Mouse (Mus musculus) lung, postnatal 25 days (tissue): ENCODE results near the gene Gm20425.
"Not testable (repeated sequence)": the region's sequence is repeated elsewhere in the genome, so short reads cannot be mapped to it uniquely, and the experiment has no call there.

Source experiments
- DNase-seq: peaks from one replicate; pipeline ENCODE4 v3.0.0; 2022; ENCODE audit warnings: low spot score

Gene Gm20425

GRCm38 (mm10) chr9:103224721-103225120, 5.4 kb downstream of the Gm20425 start:
- no peak for DNase-seq

GRCm38 (mm10) chr9:103214281-103214680, 15.8 kb downstream of the Gm20425 start:
- no peak for DNase-seq

GRCm38 (mm10) chr9:103213631-103214030, 16.5 kb downstream of the Gm20425 start:
- DNase-seq: no peak

- DNase-seq: no peak
These were observed 17.3 kb downstream of the Gm20425 start for GRCm38 (mm10) chr9:103212654-103213420.

GRCm38 (mm10) chr9:103208802-103209423, 21.2 kb downstream of the Gm20425 start:
- DNase-seq: no peak

GRCm38 (mm10) chr9:103207846-103208245, 22.3 kb downstream of the Gm20425 start:
- peak; percentile 81 for DNase-seq

GRCm38 (mm10) chr9:103205786-103206185, 24.3 kb downstream of the Gm20425 start:
- no peak for DNase-seq

GRCm38 (mm10) chr9:103201561-103202260, 28.4 kb downstream of the Gm20425 start, which contains the start of gene Srprb:
Gene Srprb (minus strand): TSS chr9:103202137.
- peak; percentile 95 for DNase-seq

- DNase-seq: no peak
These were observed 41.7 kb downstream of the Gm20425 start for GRCm38 (mm10) chr9:103188416-103188815.

GRCm38 (mm10) chr9:103186747-103187146, 43.4 kb downstream of the Gm20425 start:
- peak; percentile 16 for DNase-seq

- DNase-seq: peak; percentile 56
These were observed 44.2 kb downstream of the Gm20425 start for GRCm38 (mm10) chr9:103185946-103186345.

GRCm38 (mm10) chr9:103184855-103185254, 45.3 kb downstream of the Gm20425 start:
- no peak for DNase-seq

GRCm38 (mm10) chr9:103181886-103182285, 48.2 kb downstream of the Gm20425 start:
- DNase-seq: no peak

- DNase-seq: peak; percentile 82
These were observed 49.1 kb downstream of the Gm20425 start for GRCm38 (mm10) chr9:103180807-103181565.

GRCm38 (mm10) chr9:103180303-103180702, 49.8 kb downstream of the Gm20425 start:
- peak; percentile 67 for DNase-seq

- DNase-seq: no peak
These were observed 54.4 kb downstream of the Gm20425 start for GRCm38 (mm10) chr9:103175692-103176091.

- peak; percentile 40 for DNase-seq
These were observed 55.2 kb downstream of the Gm20425 start for GRCm38 (mm10) chr9:103174771-103175519.

GRCm38 (mm10) chr9:103168771-103169170, 61.3 kb downstream of the Gm20425 start:
- DNase-seq: no peak

GRCm38 (mm10) chr9:103168046-103168445, 62.1 kb downstream of the Gm20425 start:
- no peak for DNase-seq

GRCm38 (mm10) chr9:103163806-103164205, 66.3 kb downstream of the Gm20425 start:
- no peak for DNase-seq

- not testable (repeated sequence) for DNase-seq
These were observed 74.9 kb downstream of the Gm20425 start for GRCm38 (mm10) chr9:103155158-103155557.
